Mouse (Mus musculus) ovary, adult 18-20 months (tissue): ENCODE measurements around the gene Nlrp6.
"Not testable (repeated sequence)": the region's sequence is repeated elsewhere in the genome, so short reads cannot be mapped to it uniquely, and the experiment has no call there.

Experiments used
- DNase-seq: peaks from one replicate; pipeline ENCODE4 v3.0.0; 2022; ENCODE audit warnings: low spot score, mixed read lengths

Nlrp6 gene

DNA sequence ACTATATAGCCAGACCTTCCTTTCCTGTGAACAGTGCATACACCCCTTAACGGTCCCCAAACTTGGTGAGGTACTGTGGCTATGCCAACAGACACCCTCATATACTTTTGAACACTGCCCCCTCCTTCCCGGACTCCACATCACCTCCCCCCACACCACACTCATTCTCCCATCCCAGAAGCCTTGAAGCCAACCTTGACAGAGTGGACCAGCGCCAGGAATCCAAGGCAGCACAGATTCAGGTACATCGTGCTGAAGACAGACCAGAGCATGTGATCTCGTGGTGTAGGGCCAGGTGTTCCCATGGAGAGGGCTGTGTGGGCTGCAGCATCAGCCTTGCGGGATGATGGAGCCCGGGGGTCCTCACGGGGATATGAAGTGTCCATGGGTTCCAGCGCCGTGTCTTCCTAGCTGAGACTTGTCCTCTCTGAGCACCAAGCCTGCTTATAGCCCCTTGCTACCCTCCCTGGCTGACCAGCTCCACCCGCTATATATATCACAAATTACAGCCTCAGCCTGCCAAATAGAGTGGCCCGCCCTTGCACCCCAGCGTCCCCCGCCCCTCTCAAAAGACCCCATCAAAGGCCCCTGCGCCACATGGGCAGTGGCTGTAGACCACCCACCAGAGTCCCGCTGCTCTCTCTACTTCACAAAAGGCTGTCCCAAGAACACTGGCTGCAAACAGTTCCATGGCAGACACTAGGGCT lies 29.3 kb downstream of the Nlrp6 start, which contains the start of gene Ifitm5:
TSS of gene Ifitm5 (minus strand) at position 468 of the 707 bp plus-strand sequence.
- DNase-seq: no peak

DNA sequence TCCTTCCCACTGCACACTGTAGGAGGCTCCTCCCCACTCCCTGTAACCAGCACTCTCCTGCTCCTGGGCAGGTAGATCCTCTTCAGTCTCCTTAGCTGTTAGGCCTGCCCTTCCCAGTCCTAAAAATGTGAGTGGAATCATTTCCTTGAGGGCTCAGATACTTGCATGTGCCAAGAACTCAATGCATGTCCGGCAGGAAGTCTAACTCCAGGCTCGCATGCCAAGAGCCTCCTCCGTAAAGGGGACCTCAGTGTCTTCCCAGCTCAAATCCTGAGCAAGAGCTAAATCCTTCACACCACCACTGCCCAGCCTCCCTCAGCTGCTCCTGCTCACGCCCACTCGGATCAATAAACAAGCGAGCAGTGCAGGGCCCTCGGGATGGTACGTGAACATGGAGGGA lies 30.3 kb downstream of the Nlrp6 start:
- no peak for DNase-seq

DNA sequence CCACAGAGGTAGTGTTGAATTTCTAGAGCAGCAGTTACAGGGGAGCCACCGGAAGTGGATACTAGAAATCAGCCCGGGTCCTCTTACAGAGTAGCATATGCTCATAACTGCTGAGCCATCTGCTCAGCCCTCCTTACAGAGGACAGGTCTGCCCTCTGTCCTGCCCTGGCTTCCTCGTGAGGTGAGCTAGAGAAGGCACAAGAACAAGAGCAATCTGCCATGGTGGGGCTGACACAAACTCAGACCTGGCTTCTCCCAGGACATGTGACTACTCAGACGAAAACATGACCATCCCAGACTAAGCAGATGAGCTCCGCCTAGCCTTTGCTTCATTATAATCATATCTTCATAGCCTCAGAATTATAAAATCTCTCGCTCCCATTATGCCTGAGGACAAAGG lies 31.1 kb downstream of the Nlrp6 start:
- no peak for DNase-seq

DNA sequence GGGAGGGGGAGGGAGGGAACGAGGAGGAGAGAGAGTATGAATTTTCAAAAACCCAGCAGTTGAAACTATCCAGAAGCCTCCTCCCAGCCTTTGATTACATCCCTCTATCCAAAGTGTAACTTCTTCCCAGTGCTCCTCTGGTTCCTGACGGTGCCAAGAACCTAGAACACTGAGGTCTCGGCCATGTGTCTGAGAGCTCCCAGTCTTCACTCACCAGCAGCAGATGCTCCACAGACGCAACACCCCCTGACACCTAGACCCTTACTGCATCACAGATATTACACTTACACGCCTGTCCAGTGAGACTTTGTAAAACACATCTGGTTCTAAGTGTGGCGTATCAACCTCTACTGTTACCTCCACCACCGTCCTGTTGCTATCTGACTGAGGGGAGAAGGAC lies 31.7 kb downstream of the Nlrp6 start:
- no peak for DNase-seq

DNA sequence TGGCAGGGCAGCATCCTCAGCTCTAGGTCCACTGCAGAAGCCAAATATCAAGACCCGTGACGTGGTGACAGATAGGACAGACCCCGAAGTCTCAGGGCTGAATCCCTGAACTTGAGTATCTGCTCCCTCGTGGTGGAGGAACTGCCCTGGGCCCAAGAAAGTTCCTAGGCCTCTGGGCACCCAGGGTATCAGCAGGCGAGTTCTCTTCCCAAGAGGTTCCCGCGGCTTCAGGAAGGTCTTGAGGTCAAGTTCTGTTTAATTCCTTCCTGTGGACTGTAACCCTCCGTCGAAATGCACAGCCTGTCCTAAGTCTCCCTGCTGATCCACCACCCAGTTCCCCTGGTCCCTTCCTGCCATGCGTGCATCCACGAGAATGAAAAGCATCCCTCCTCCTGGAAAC lies 32.4 kb downstream of the Nlrp6 start:
- DNase-seq: no peak

DNA sequence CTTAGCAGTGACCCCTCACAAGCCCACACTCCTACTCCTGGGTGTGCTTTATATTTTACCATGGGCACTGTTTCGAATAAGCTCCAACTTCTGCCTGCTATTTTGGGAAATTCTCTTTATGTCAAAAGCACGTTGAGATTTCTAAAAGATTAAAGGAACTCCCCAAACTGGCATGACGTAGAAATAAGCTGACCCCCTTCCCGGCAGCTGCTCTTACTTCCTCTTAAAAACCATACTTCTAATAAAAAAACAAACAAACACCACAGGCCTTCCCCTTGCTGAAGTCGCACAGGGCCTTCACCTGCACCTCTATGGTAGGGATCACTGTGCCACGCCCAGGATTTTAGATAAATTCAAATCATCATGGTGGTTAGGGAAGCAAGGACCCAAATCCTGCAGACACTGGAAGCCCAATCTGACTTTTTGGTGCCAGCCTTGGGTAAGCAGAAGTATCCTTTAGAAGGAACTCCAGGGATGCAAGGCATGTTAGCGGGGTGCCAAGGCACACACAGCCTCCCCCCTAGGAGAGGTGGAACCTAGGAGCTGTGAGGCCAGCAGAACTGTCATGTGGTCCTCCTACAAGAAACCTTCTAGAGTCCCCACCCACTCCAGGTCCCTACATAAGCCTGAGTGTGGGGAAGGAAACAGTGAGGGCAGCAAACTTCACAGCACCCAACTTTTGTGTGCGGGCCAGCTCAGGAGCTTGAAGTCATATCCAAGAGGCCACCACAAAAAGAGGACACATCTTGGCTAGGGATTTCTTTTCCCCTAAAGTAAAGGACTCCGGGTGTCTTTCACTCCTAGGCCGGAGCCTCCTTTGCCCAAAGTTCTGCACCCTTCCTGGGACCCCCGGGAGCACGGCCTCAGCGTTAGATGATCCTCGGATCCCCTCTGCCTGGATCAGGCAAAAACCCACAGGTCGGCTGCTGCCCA lies 33.4 kb downstream of the Nlrp6 start:
- DNase-seq: no peak

DNA sequence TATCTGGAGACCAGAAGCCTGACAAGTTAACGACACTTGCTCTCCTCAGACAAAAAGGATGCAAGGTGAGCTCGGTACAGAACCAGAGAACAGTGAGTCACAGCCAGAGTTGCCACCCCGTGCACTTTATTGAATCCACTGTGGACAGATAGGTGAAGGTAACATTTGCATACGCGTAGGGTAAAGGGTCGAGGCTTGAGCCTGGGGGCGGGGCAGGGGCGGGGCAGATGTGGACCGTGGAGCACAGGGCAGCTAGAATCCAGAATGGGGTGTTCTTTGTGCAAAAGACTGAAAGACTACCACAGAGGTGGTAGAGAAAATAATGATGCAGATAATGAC lies 34.0 kb downstream of the Nlrp6 start:
- DNase-seq: no peak

DNA sequence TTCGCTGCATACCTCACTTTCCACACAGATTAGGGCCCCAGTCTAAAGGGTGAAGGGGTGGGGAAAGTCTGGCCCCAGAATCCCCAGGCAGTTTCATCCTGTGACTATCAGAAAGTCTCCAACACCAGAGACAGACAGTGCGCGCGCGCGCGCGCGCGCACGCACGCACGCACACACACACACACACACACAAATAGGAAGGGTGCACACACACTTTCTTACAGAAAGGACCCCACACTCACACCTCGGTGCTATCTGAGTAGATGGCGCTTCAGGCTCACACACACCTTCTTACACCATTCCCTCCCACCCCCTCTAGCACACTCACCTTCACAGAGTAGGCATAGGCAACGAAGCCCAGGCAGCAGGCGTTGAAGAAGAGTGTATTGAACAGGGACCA lies 34.6 kb downstream of the Nlrp6 start:
- no peak for DNase-seq

DNA sequence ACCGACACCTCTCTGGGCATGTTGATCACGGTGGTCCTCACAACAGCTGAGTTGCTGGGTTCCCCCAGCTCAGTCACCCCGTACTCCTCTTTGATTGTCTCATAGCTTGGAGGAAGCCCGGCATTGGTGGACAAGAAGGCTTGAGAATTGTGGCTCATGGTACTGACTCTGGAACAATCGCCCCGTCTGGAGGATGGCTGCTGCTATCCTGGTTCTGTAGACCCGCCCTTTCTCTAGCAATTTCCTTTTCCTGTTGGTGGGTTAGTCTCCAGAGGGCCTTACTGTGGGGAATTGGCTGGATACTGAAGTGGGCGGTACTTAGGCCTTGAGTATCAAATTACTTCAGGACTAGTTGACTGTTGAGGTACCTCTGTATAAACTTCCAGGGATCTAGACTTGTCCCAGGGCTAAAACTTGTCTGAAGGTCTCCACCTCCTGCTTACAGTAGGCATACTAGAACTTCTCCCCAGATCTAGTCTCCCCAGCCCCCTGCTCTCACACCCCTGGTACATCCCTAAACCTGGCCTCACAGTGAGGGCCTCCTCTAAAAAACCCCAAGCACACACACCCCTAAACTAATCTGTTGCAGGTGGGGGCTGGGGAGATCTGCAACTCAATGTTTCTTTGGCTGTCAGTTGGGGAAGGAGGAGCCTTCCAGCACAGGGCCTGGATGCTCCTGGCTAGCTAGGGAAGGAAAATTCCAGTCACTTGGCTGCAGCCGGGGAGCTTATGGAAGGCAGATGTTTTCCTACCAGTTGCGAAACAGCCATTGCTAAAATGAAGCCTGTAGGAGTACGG lies 35.3 kb downstream of the Nlrp6 start, which contains the start of the genes Gm45717 and Ifitm2:
TSS of gene Gm45717 (minus strand) at position 180 of the 798 bp plus-strand sequence.
TSS of gene Ifitm2 (minus strand) at position 230 of the 798 bp plus-strand sequence.
- peak; percentile 79 for DNase-seq

DNA sequence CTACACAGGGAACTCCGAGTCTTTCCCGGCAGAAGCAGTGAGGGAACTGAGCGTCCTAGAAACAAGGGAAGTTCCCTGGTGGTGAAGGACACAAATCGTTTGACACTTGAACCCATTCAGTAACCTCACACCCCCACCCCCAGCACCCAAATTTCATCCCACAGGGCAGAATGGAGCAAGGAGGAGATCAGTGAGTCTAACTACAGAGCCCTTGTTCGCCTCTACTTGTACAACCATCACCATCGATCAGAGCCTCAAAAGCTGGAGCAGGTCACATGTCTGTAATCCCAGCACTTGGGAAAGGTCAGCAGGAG lies 35.8 kb downstream of the Nlrp6 start:
- no peak for DNase-seq

DNA sequence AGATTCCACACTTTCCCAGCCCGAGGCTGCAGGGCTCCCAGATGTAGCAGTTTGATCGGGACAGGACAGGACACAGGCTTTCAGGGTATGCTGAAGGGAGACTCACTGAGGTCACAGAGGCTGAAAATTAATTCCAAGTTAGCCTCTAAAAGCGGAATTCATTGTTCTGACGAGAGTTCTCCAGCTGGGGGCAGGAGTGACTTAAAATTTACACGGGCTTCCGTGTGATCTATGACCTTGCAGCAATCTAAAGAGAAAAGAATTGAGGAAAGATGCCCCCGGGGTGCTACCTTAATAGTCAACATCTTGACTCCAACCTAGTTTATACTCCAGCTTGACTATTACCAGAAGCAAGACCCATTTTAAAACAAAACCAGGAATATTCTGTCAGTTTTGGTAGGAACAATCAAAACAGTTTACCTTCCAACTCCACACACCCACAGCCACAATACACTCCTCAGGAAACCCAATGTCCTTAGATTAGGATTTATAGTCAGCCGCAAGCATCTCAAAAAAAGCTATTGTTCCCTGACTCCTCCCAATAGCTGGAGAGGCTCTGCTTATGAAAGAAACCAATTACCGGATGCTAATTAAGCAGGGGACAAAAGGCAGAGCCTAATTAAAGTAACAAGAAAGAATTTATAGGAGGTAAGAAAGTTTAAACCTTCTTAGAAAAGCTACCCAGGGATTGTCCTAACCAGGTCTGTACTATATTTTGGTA lies 38.6 kb downstream of the Nlrp6 start:
- no peak for DNase-seq

DNA sequence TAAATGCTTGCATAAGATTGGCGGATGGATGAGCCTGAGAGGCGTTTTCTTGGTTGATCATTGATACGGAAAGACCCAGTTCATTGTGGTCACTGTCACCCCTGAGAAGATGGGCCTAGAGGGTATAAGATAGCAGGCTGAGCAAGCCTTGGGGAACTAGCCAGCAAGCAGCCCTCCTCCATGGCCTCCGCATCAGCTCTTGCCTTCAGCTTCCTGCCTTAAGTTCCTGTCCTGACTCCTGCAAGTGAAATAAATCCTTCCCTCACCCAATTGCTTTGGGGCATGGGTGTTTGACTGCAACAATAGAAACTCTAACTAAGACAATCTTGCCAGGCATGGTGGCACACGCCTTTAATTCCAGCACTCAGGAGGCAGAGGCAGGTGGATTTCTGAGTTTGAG lies 39.3 kb downstream of the Nlrp6 start:
- no peak for DNase-seq

DNA sequence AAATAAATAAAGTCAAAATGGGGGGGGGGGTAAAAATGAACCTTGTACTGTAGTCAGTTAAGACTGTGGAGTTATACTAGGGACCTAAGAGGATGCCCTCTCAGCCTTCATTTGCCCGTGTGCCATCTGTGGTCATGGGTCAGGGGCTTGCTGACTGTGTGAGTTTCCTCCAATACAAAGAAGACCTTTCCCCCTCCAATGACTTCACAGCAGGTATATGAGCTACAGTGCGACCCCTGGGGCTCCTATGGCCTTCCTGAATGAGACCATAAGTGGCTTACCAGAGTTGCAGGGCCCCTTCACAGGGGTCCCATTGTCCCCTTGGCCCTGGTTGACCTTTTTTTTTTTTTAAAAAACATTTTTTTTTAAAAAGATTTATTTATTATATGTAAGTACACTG lies 40.7 kb downstream of the Nlrp6 start:
- no peak for DNase-seq

DNA sequence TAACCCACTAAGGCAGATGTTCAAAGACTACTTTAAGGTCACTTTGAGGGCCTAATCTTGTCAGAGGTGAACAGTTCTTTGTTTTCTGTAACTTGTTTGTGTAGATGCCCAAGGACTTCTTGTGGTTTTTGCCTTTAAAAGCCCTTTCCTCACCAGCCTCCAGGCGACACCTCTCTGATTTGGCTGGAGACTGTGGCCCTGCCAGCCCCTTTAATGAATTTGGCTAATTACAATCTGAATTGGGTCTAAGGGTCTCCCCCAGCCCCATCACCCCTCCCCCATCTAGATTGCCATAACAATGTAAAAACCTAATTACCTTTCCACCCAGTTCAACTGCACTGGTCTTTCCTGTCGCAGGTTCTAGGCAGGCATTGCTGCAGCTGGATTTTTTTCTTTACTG lies 42.0 kb downstream of the Nlrp6 start:
- no peak for DNase-seq

DNA sequence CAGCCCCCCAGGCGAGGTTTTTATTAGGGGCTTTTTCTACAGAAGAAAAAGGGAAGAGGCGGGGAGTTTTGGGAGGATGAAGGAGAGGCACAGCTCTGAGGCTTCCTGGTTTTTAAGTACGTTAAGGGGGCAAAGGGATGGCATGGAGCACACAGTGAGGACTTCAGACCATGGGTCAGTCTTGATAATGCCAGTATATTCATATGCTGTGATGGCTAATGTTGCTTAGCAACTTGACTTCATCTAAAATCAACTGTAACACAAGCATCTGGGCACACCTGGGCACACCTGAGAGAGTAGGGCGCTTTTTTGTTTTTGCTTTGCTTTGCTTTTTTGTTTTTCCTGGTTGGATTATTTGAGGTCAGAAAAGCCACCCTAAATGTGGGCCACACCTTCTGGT lies 46.2 kb downstream of the Nlrp6 start, which contains the start of gene Ifitm1:
TSS of gene Ifitm1 (plus strand) at position 301 of the 400 bp plus-strand sequence.
- DNase-seq: no peak

DNA sequence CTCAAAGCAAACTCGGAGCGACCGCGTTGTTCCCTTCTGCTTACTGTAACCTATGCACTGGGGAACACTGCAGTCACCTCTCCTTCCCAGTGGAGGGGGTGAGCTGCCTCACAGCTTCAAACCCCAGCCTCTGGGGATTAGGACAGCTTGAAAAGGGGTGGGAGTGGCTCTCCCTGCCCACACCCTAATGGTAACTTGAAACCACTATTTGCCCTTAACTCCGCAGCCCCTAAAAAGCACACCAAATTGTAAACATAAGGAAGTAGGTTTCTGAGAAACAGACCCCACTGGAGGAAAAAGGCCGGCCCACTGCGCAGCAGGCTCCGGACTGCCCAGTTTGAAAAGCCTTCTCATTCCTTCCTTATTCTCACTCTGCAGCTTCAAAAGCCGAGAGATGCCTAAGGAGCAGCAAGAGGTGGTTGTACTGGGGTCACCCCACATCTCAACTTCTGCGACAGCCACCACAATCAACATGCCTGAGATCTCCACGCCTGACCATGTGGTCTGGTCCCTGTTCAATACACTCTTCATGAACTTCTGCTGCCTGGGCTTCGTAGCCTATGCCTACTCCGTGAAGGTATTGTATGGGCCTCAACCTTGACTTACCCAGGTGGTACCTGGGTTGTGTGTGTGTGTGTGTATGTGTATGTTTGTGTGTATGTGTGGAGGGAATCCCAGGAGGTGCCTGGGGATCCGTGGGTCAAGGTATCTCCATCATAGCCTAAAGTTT lies 47.3 kb downstream of the Nlrp6 start:
- no peak for DNase-seq

DNA sequence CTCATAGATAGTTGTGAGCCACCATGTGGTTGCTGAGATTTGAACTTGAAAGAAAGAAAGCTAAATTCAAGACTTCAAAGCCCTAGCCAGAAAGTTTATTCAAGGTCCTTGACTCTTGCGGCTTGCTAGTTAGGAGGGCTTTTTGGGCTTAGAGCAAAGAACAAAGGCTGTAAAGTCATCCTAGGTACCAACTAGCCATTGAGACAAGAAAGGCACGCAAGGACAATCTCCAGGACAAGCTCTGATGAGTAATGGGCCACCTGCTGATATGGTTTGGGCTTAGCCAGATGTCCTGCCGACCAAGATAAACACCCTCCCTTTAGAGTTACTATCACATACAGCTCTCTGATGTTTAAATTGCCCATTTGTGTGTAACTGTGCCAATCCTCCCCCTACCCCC lies 48.0 kb downstream of the Nlrp6 start:
- DNase-seq: not testable (repeated sequence)

DNA sequence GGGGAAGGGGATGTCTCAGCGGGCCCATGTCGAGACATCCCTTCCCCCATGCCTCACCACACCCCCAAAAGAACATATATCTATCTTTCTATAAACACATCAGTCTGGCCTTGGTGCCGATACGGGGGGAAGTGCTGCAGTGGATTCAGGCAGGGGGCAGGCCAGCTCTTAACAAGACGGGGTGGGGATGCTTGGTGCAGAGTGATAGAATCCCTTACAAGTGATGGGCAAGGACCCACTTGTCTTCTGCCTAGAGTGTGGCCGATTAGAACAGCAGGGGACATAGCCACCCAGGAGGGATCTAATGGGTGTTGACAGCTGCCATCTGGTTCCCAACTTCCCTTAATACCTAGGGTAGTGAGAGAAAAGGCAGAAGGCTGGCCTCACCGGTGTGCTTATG lies 50.2 kb downstream of the Nlrp6 start:
- DNase-seq: no peak

DNA sequence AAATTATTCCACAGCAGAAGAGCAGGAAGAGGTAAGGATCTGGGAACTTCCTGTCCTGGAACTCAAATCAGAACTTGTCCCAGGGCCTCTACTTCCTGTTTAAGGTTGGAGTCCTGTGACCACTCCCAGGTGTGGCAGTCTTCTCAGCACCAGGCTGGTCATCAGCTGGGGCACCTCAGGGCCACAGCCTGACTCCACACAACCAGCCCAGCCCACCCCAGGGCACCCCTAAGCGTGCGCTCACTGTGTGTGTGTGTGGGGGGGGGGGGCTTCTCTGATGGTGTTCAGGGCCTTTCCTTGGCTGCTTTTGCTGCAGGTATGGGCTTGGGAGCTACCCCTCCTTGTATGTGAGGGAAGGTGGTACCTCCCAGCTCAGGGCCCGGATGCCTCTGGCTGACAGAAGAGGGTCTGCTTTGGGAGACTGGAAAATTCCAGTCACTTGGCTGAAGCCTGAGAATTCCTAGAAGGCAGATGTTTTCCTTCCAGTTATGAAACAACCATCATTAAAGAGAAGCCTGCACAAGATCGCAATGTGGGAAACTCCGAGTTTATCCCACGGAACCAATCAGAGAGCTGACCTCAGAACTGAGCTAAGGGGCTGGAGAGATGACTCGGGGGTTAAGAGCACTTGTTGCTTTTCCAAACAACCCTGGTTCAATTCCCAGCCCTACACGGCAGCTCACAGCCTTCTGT lies 50.9 kb downstream of the Nlrp6 start:
- no peak for DNase-seq

DNA sequence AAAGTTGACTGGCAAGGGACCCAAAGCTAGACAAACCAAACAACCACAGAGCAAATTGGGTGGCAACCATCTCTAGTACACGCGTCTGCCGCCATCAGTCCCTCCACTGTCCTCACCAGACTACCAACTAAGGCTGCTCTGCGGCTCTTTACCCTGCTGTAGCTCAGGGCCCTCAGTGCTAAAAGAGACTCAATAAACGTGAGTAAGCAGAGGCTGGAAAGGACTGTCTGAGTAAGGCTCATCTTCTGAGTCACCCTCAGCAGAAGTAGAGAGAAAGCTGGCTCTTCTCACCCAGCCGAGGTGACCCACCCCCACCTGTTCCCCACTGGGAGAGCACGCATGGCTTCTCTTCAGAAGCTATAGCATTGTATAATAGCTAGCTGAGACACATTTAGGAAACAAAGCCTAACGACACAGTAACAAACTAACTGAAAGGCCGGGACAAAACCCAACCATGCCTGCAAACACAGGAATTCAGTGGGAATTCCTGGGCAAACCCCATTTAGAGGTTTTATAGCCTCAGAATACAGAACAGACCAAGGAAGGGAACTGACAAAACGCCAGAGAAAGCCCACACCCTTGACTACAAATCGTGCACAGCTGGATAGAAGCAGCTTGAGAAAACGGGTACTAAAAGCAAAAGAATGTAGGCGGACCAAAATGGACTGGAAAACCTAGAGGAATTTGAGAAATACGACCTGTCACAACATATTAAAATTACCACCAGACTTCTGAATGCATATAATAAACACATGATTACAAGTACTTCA lies 52.9 kb downstream of the Nlrp6 start:
- no peak for DNase-seq
